Mouse (Mus musculus): Measurements from ENCODE around the gene Tnfrsf11a. TPM values are rescaled to one million over a fixed set of nuclear protein-coding genes. Genes with fewer than 3 reads are reported as not detected.
A peak's percentile ranks its signal among the peaks of the same experiment; 100 is the strongest.
"Not testable (repeated sequence)": the region's sequence is repeated elsewhere in the genome, so short reads cannot be mapped to it uniquely, and the experiment has no call there.

Gene Tnfrsf11a
- polyA plus RNA-seq, 1 experiment from 2014 or later: 0.24 TPM

DNA sequence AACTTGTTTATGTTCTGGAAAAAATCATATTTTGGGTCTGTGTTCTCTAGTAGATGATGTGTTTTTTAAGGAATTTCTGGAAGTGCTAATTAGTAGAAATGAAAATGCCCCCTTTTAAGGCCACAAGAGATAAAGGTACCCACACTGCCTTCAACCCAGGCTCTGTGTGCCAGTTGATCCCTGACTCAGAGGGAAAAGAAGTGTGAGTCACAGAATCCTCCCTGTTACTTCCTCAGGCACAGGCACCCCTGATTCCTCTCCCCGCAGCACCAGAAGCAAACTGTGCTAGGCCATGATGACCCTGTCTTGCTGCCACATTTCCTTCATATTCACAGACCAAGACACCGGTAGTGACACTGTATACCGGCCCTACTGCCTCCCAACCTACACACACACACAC lies 9.6 kb downstream of the Tnfrsf11a start:
- no peak overlapping the region for H3K4me3 ChIP-seq
- no peak for ATAC-seq (ENCODE audit: insufficient number of reproducible peaks, low FRiP score)
- no peak overlapping the region for H3K9ac ChIP-seq
- WGBS: 79% methylated on average over 3 of the region's 3 CpGs
- no peaks in the 10 kb centered on the region for H3K27me3 ChIP-seq (replicated peaks)
- no peak overlapping the region for H3K4me2 ChIP-seq
- H3K36me3 ChIP-seq: no peaks in the 10 kb centered on the region
- H3K9me3 ChIP-seq (replicated peaks): 0 out of 2 replicates have a peak, but pooled peaks cover under 1% of the 10 kb centered on the region
- no peak overlapping the region for H3K27ac ChIP-seq (ENCODE audit: poor library complexity, severe bottlenecking)
- H3K4me1 ChIP-seq (replicated peaks): no peaks in the 10 kb centered on the region; the same call in 1 of the 2 replicates

DNA sequence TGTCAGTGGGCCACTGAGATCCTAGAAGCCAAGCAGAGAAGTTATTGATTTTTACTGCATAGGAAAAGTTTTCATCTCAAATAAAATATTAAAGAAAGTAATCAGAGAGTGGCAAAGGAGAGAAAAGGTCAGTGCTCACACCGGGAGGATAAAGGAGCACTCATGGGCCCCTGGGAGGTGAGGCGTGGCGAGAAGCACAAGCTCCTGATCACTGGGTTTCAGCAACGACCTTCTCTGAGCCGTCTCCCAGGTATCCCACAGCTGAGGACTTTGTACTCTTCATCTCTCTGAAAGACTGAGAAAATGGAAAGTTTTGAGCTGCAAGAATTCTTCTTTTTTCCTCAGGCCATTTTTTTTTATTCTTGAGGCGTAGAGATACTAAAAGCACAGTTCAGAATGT lies 14.2 kb downstream of the Tnfrsf11a start:
- no peak overlapping the region for H3K4me2 ChIP-seq
- no peak overlapping the region for H3K27ac ChIP-seq (ENCODE audit: poor library complexity, severe bottlenecking)
- H3K36me3 ChIP-seq: no peaks in the 10 kb centered on the region
- H3K4me3 ChIP-seq: no peak overlapping the region
- H3K4me1 ChIP-seq (replicated peaks): no peaks in the 10 kb centered on the region
- H3K9me3 ChIP-seq (replicated peaks): 0 out of 2 replicates have a peak, but pooled peaks cover 2% of the 10 kb centered on the region
- no peak for ATAC-seq (ENCODE audit: insufficient number of reproducible peaks, low FRiP score)
- WGBS: 78% methylated on average over 6 of the region's 6 CpGs
- H3K27me3 ChIP-seq (replicated peaks): no peaks in the 10 kb centered on the region
- H3K9ac ChIP-seq: no peak overlapping the region

DNA sequence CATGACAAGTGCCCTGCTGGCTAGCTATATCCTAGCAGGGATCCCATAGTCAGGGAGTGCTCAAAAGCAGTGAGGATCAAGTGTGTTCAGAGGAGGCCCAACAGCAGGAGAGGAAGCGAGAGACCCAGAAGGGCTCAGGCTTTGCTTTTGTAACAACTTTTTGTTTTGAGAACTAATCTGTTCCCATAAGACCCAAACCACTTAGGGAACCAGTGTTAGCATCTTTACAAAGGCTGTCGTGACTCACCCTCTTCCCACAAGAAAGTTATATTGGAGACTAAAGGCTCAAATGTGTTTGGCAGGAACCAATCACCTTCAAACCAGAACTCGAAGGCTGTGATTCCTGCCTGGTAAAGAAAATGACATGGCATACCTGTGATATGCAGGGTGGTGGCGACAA lies 15.2 kb downstream of the Tnfrsf11a start:
- Histone ChIP-seq H3K9me3 (replicated peaks) (0 out of 2 replicates have a peak, but pooled peaks cover 2% of the 10 kb centered on the region), H3K4me2 (no peak overlapping the region), H3K27me3 (replicated peaks) (no peaks in the 10 kb centered on the region), H3K9ac (no peak overlapping the region), H3K4me1 (replicated peaks) (no peaks in the 10 kb centered on the region), H3K27ac (ENCODE audit: poor library complexity, severe bottlenecking) (no peak overlapping the region), H3K4me3 (no peak overlapping the region), H3K36me3 (no peaks in the 10 kb centered on the region)
- no peak for ATAC-seq (ENCODE audit: insufficient number of reproducible peaks, low FRiP score)
- WGBS: 76% methylated on average over 4 of the region's 4 CpGs

DNA sequence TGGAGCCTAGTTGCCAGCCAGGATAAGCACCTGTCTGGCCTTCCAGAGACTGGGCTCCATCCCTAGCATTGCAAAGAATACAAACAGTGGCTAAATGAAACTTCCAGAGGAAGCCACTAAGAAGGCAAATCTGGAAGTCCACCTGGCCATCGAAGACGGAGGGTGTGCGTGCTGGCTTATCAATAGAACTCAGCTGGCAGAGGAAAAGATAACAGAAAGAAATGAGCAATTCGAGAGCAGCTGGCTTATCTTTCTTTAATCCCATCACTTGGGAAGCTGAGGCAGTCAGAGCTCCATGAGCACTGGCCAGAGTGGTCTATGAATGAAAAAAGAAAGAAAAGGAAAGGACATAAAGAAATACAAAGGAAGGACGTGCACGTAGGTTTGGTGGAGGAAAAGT lies 20.1 kb downstream of the Tnfrsf11a start:
- Histone ChIP-seq H3K9me3 (replicated peaks) (no peaks in the 10 kb centered on the region), H3K27ac (ENCODE audit: poor library complexity, severe bottlenecking) (no peak overlapping the region), H3K4me1 (replicated peaks) (0 out of 2 replicates have a peak, but pooled peaks cover 6% of the 10 kb centered on the region), H3K4me3 (no peak overlapping the region), H3K27me3 (replicated peaks) (no peaks in the 10 kb centered on the region), H3K9ac (no peak overlapping the region), H3K4me2 (no peak overlapping the region), H3K36me3 (no peaks in the 10 kb centered on the region)
- ATAC-seq (ENCODE audit: insufficient number of reproducible peaks, low FRiP score): no peak
- WGBS: 55% methylated on average over 6 of the region's 6 CpGs

DNA sequence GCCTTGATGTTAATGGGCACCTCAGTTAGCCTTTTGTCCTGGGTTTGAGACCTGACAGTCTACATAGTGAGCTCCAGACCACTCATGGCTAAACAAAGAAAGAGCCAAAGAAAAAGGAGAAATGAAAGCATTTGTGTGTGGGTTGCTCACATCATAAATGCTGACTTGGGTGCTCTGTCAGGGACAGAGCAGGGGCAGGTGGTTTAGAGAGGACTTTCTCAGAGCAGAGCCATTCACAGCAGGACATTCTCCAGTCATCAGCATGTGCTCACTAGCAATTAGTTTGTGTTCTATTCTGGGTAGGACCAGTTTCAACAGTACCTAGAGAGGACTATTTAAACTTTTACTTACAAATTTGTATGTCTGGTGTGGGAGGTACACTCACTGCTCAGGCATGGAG lies 20.7 kb downstream of the Tnfrsf11a start:
- no peaks in the 10 kb centered on the region for H3K27me3 ChIP-seq (replicated peaks)
- no peak overlapping the region for H3K4me2 ChIP-seq
- H3K9ac ChIP-seq: no peak overlapping the region
- H3K4me3 ChIP-seq: no peak overlapping the region
- no peaks in the 10 kb centered on the region for H3K9me3 ChIP-seq (replicated peaks)
- H3K4me1 ChIP-seq (replicated peaks): 0 out of 2 replicates have a peak, but pooled peaks cover 6% of the 10 kb centered on the region
- no peaks in the 10 kb centered on the region for H3K36me3 ChIP-seq
- ATAC-seq (ENCODE audit: insufficient number of reproducible peaks, low FRiP score): no peak
- H3K27ac ChIP-seq (ENCODE audit: poor library complexity, severe bottlenecking): no peak overlapping the region

DNA sequence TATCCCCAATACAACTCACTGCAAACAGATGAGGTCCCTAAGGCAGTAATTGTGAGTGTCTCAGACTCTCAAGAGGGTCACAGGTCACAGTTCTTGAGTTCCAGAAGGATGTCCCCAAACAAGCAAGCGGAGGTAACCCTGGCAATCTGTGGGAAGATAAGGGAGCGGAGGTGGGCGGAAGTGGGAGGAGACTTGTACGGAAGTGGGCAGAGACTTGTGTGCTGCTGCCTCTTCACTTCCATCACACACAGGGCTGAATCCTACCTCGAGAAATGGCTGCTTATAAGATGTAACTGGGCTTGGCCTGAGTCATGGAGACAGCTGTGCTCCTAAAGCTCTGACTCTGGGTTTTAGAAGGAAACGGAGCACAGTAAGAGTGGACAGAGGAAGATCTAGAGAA lies 22.4 kb downstream of the Tnfrsf11a start:
- H3K9ac ChIP-seq: no peak overlapping the region
- no peaks in the 10 kb centered on the region for H3K27me3 ChIP-seq (replicated peaks)
- H3K4me1 ChIP-seq (replicated peaks): 0 out of 2 replicates have a peak, but pooled peaks cover 6% of the 10 kb centered on the region
- WGBS: 38% methylated on average over 6 of the region's 6 CpGs
- H3K4me3 ChIP-seq: no peak overlapping the region
- no peak overlapping the region for H3K27ac ChIP-seq (ENCODE audit: poor library complexity, severe bottlenecking)
- H3K36me3 ChIP-seq: no peaks in the 10 kb centered on the region
- ATAC-seq (ENCODE audit: insufficient number of reproducible peaks, low FRiP score): no peak
- no peaks in the 10 kb centered on the region for H3K9me3 ChIP-seq (replicated peaks)
- peak overlapping the region; percentile 10 for H3K4me2 ChIP-seq

DNA sequence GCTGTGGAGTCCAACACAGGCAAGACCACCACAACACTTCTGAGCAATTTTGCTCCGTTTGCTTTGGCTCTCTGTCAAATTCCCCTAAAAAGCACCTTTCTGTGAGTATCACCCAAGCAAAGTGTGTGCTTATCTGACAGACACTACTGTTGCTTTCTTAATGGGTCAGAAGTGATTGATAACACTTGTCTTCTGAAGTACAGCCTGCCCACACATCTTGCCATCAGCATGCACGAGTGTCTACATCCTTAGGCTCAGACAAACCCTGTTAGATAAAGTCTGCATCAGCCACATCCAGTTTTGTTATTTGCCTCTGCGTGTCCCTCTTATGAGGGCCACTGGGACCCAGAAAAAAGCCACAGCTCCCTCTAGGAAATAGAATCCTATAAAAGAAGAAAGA lies 23.8 kb downstream of the Tnfrsf11a start:
- 0 out of 2 replicates have a peak, but pooled peaks cover 6% of the 10 kb centered on the region for H3K4me1 ChIP-seq (replicated peaks)
- no peak overlapping the region for H3K4me3 ChIP-seq
- no peak overlapping the region for H3K9ac ChIP-seq
- no peak overlapping the region for H3K4me2 ChIP-seq
- H3K27ac ChIP-seq (ENCODE audit: poor library complexity, severe bottlenecking): no peak overlapping the region
- no peaks in the 10 kb centered on the region for H3K36me3 ChIP-seq
- ATAC-seq (ENCODE audit: insufficient number of reproducible peaks, low FRiP score): no peak
- 31% methylated on average over 3 of the region's 3 CpGs for WGBS
- H3K27me3 ChIP-seq (replicated peaks): no peaks in the 10 kb centered on the region
- no peaks in the 10 kb centered on the region for H3K9me3 ChIP-seq (replicated peaks)

DNA sequence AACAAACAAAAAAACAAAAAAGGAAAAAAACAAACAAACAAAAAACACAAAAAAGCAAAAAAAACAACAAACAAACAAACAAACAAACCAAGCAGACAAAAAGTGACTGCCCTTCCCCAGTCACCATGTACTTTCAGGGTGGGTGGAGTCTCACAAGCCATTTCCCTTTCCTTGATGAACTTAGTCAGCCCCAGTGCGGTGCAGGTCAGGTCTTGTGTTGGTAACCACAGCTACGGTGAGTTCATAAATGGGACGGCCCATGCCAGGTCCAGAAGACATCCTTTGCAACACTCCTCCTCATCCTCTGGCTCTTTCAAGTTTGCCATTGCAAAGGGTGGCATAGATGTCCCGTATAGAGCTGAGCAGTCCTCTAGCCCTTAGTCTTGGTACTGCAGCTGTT lies 25.0 kb downstream of the Tnfrsf11a start:
- ATAC-seq (ENCODE audit: insufficient number of reproducible peaks, low FRiP score): no peak
- Histone ChIP-seq H3K4me3 (no peak overlapping the region), H3K27ac (ENCODE audit: poor library complexity, severe bottlenecking) (no peak overlapping the region), H3K9ac (no peak overlapping the region), H3K4me1 (replicated peaks) (0 out of 2 replicates have a peak, but pooled peaks cover 6% of the 10 kb centered on the region), H3K9me3 (replicated peaks) (no peaks in the 10 kb centered on the region), H3K4me2 (no peak overlapping the region), H3K27me3 (replicated peaks) (no peaks in the 10 kb centered on the region), H3K36me3 (no peaks in the 10 kb centered on the region)
- 86% methylated on average over 4 of the region's 4 CpGs for WGBS

DNA sequence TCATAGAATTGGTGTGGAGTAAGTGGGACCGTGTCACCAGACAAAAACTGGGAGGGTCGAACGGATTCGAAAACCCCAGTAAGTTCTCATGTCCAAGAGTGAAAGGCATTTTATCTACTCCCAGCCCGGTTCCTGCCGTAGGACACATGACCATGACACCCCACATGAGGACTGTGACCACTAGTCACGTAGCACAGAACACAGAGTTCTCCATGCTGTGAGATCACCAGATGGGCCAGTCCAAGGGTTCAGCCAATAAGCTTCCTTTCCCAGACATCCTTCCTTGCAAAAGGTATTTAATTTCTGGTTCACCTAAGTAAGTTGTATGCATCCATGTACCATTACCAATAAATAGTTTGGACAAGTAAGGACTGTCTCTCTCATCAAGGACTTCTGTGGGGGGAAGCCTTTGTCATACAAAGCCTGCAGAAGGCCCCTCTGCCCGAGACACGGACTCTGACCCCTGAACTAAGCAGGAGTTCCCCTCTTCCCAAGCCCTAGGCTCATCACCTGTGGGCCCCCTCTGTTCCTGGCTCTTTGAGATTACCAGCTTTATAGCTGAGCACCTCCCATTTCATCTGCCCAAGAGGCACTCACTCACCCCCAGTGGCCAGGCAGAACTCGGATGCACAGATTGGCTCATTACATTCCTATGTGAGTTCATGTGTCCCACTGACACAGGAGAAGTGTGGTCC lies 26.7 kb downstream of the Tnfrsf11a start:
- ATAC-seq (ENCODE audit: insufficient number of reproducible peaks, low FRiP score): no peak
- no peaks in the 10 kb centered on the region for H3K27me3 ChIP-seq (replicated peaks)
- H3K36me3 ChIP-seq: no peaks in the 10 kb centered on the region
- no peak overlapping the region for H3K27ac ChIP-seq (ENCODE audit: poor library complexity, severe bottlenecking)
- H3K4me1 ChIP-seq (replicated peaks): 0 out of 2 replicates have a peak, but pooled peaks cover 6% of the 10 kb centered on the region
- H3K9ac ChIP-seq: no peak overlapping the region
- H3K9me3 ChIP-seq (replicated peaks): no peaks in the 10 kb centered on the region
- no peak overlapping the region for H3K4me3 ChIP-seq
- WGBS: 87% methylated on average over 10 of the region's 10 CpGs
- no peak overlapping the region for H3K4me2 ChIP-seq

DNA sequence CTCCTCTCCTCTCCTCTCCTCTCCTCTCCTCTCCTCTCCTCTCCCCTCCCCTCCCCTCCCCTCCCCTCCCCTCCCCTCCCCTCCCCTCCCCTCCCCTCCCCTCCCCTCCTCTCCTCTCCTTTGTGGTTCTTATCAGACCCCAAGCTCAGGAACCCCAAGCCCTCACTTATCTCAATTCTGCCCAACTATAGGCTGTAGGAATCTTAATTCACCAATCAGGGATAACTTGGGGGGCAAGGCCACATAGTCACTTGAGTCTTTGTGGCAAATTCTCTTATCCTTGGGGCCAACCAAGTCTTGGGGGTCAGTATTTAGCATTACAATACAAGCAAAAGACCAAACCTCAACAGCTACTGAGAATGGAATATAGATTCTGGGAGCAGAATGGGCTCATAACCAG lies 31.5 kb downstream of the Tnfrsf11a start:
- peaks cover 11% of the 10 kb centered on the region for H3K4me1 ChIP-seq (replicated peaks)
- not testable (repeated sequence) for H3K9me3 ChIP-seq (replicated peaks); ATAC-seq (ENCODE audit: insufficient number of reproducible peaks, low FRiP score); H3K36me3 ChIP-seq; H3K4me3 ChIP-seq; H3K27ac ChIP-seq (ENCODE audit: poor library complexity, severe bottlenecking); H3K4me2 ChIP-seq; H3K27me3 ChIP-seq (replicated peaks); H3K9ac ChIP-seq

DNA sequence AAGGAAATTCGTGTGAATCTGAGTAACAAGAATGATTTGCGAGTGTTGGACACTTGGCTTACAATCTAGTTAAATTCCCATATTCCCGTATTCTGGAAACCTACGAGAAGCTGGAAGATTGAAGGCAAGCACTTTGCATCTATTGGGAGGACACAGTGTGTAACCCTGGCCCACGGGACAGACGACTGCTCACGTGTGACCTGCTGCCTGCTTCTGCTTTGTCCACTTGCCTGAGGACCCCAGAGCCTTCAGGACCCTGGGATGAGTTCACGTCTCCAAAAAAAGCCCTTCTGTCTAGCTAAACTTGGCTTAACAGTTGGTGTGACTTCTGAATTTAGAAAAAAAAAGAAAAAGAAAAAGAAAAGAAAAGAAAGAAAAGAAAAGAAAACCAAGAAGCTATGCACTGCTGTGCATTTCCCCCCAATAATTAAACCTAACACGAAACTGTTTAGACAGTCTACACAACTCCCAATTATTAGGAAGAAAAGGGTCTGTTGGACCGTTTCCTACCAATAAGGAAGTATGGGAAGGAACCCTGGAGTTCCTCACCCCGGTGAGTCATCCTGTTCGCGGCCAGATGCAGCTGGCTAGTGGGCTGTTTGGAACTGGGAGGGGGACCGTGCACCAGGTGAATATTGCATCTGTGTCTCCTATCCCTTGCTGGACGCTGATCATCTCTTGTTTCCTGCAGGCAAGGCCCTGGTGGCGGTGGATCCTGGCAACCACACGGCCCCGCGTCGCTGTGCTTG lies 32.6 kb downstream of the Tnfrsf11a start:
- H3K9me3 ChIP-seq (replicated peaks): no peaks in the 10 kb centered on the region
- no peaks in the 10 kb centered on the region for H3K27me3 ChIP-seq (replicated peaks)
- no peak overlapping the region for H3K9ac ChIP-seq
- no peaks in the 10 kb centered on the region for H3K36me3 ChIP-seq
- H3K4me3 ChIP-seq: no peak overlapping the region
- ATAC-seq (ENCODE audit: insufficient number of reproducible peaks, low FRiP score): no peak
- peaks cover 11% of the 10 kb centered on the region for H3K4me1 ChIP-seq (replicated peaks)
- WGBS: 76% methylated on average over 20 of the region's 20 CpGs
- H3K27ac ChIP-seq (ENCODE audit: poor library complexity, severe bottlenecking): no peak overlapping the region
- H3K4me2 ChIP-seq: no peak overlapping the region
